In the genomic region with DNA sequence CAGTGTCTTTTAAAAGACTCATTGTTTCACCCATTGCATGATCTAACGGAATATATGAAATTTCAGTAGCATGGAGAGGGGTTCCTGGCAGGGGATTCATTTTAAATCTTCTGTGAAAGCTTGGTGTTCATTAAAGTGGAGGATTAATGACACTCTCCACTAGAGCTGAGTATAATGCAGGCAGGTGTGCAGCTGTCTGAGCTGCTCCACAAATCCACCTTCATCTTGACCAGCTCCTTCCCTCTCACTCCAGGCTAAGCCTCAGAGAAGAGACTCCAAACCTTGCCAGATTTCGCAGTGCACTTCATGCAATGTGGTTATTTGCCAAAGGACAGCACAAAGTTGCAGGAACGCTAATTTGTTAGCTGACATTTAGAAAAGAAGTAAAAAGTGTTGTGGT, we compare ENCODE assay signal across 15 mouse cellular contexts.
"Had no signal": no experiment of that assay in that cellular context is flagged by ENCODE, and none has a peak within 500 bp of the region (broad histone marks: within the 10 kb centered on the region; RNA-seq: fewer than 3 reads in every experiment).

No protein-coding gene starts in this region.

- H3K9ac ChIP-seq: liver, embryonic 15.5 days; lung, embryonic 15.5 days; neural tube, embryonic 12.5 days had no signal

- H3K4me2 ChIP-seq: liver, embryonic 11.5 days; liver, embryonic 15.5 days; lung, embryonic 15.5 days; neural tube, embryonic 12.5 days had no signal

- H3K36me3 ChIP-seq: limb, embryonic 10.5 days; liver, embryonic 15.5 days; lung, embryonic 15.5 days; neural tube, embryonic 12.5 days had no signal

- DNase-seq: kidney, adult 9 months; kidney, postnatal 36 days; layer of hippocampus, adult 9-11 months; lung, postnatal 14 days; thymus, postnatal 4 days had no signal

- H3K4me1 ChIP-seq: limb, embryonic 10.5 days; liver, embryonic 15.5 days; lung, embryonic 15.5 days; megakaryocyte, embryonic 14.5 days; neural tube, embryonic 12.5 days had no signal

- H3K4me3 ChIP-seq: limb, embryonic 10.5 days; liver, embryonic 15.5 days; lung, embryonic 15.5 days; megakaryocyte, embryonic 14.5 days; neural tube, embryonic 12.5 days had no signal

- ATAC-seq: intestine, embryonic 16.5 days had no signal

- H3K9me3 ChIP-seq: limb, embryonic 10.5 days; liver, embryonic 15.5 days; lung, embryonic 15.5 days; megakaryocyte, embryonic 14.5 days; neural tube, embryonic 12.5 days had no signal

- H3K27ac ChIP-seq: kidney, postnatal 0 days; limb, embryonic 10.5 days; liver, embryonic 15.5 days; lung, embryonic 15.5 days; macrophage; neural tube, embryonic 12.5 days; stomach, postnatal 0 days had no signal

- H3K27me3 ChIP-seq: liver, embryonic 15.5 days; lung, embryonic 15.5 days; megakaryocyte, embryonic 14.5 days; neural tube, embryonic 12.5 days had no signal
